Mouse (Mus musculus) midbrain, embryonic 13.5 days (tissue): ENCODE measurements around the gene Apon. TPM values are rescaled to one million over a fixed set of nuclear protein-coding genes. Genes with fewer than 3 reads are reported as not detected.
"Not testable (repeated sequence)": the region's sequence is repeated elsewhere in the genome, so short reads cannot be mapped to it uniquely, and the experiment has no call there.

Experiments
- ATAC-seq: fragments of 200-750 bp; cut with Nextera tagmentation; 2 replicates; pipeline ENCODE4 v1.8.0; 2017; ENCODE audit warnings: mild to moderate bottlenecking, moderate TSS enrichment, moderate library complexity
- H3K27ac ChIP-seq: fragments of 300-500 bp; sonication (generic); 2 replicates; pipeline ENCODE4 v1.5.1; 2015; ENCODE audit warnings: inconsistent platforms, mild to moderate bottlenecking, moderate library complexity
- H3K27me3 ChIP-seq: fragments of 300-500 bp; sonication (generic); 2 replicates; pipeline ENCODE4 v1.6.1; 2015; ENCODE audit warnings: mild to moderate bottlenecking, inconsistent platforms
- H3K36me3 ChIP-seq: fragments of 300-500 bp; sonication (generic); 2 replicates; pipeline ENCODE4 v1.6.1; 2015; ENCODE audit warnings: mild to moderate bottlenecking, inconsistent platforms
- H3K4me1 ChIP-seq: fragments of 300-500 bp; sonication (generic); replicated peaks from 2 replicates; pipeline ENCODE4 v1.6.1; 2015; ENCODE audit warnings: inconsistent platforms
- H3K4me2 ChIP-seq: fragments of 300-500 bp; sonication (generic); replicated peaks from 2 replicates; pipeline ENCODE4 v1.6.1; 2015; ENCODE audit warnings: moderate library complexity, mild to moderate bottlenecking, inconsistent platforms
- H3K4me3 ChIP-seq: fragments of 300-500 bp; sonication (generic); replicated peaks from 2 replicates; pipeline ENCODE4 v1.5.1; 2015; ENCODE audit warnings: mild to moderate bottlenecking, inconsistent platforms
- H3K9ac ChIP-seq: fragments of 300-500 bp; sonication (generic); replicated peaks from 2 replicates; pipeline ENCODE4 v1.6.1; 2015; ENCODE audit warnings: mild to moderate bottlenecking, inconsistent platforms
- H3K9me3 ChIP-seq: fragments of 300-500 bp; sonication (generic); 2 replicates; pipeline ENCODE4 v1.6.1; 2016; ENCODE audit warnings: mild to moderate bottlenecking, inconsistent platforms
- WGBS: fragments of 180-500 bp; shearing (Covaris S2); methylation state at CpG from one replicate; pipeline ENCODE4 v1.1.7; 2015; 5-methylcytosine and 5-hydroxymethylcytosine counted together
- polyA plus RNA-seq: library from polyadenylated mRNA; unstranded; fragments of >200 nt; fragmentation: Nextera tagmentation; extraction: Ambion mirVana; gene quantifications from 2 replicates; pipeline ENCODE4 v1.2.1, GENCODE M21; 2015

Apon gene
- polyA plus RNA-seq, 1 experiment from 2014 or later = 0.15 TPM

GRCm38 (mm10) chr10:128281682-128282081 lies 27.8 kb downstream of the Apon start:
- Histone ChIP-seq H3K9me3 (no peaks in the 10 kb centered on the region), H3K9ac (no peak overlapping the region), H3K27ac (no peak overlapping the region), H3K4me2 (no peak overlapping the region), H3K4me1 (no peaks in the 10 kb centered on the region), H3K36me3 (peaks cover 78% of the 10 kb centered on the region), H3K27me3 (no peaks in the 10 kb centered on the region), H3K4me3 (no peak overlapping the region)
- WGBS = 96% methylated on average over 14 of the region's 14 CpGs
- ATAC-seq = no peak

- no peak for ATAC-seq
- H3K27me3 ChIP-seq = no peaks in the 10 kb centered on the region
- H3K27ac ChIP-seq = no peak overlapping the region
- no peaks in the 10 kb centered on the region for H3K9me3 ChIP-seq
- WGBS = 90% methylated on average over 20 of the region's 20 CpGs
- H3K36me3 ChIP-seq = peaks cover 74% of the 10 kb centered on the region
- H3K4me3 ChIP-seq = no peak overlapping the region
- no peak overlapping the region for H3K9ac ChIP-seq
- H3K4me2 ChIP-seq = no peak overlapping the region
- H3K4me1 ChIP-seq = no peaks in the 10 kb centered on the region
These were observed 29.1 kb downstream of the Apon start for GRCm38 (mm10) chr10:128282886-128283450.

- Histone ChIP-seq H3K4me1 (no peaks in the 10 kb centered on the region), H3K36me3 (peaks cover 73% of the 10 kb centered on the region), H3K4me3 (no peak overlapping the region), H3K4me2 (no peak overlapping the region), H3K27ac (no peak overlapping the region), H3K9me3 (no peaks in the 10 kb centered on the region), H3K27me3 (no peaks in the 10 kb centered on the region), H3K9ac (no peak overlapping the region; the same call in 1 of the 2 replicates)
- 63% methylated on average over 31 of the region's 31 CpGs for WGBS
- ATAC-seq = peak; percentile 70
These were observed 30.0 kb downstream of the Apon start for GRCm38 (mm10) chr10:128283604-128284579.

GRCm38 (mm10) chr10:128290594-128290993 lies 36.7 kb downstream of the Apon start:
- not testable (repeated sequence) for H3K4me3 ChIP-seq, H3K4me1 ChIP-seq, H3K4me2 ChIP-seq, ATAC-seq, H3K27me3 ChIP-seq, H3K9me3 ChIP-seq, H3K9ac ChIP-seq, H3K27ac ChIP-seq
- peaks cover 53% of the 10 kb centered on the region for H3K36me3 ChIP-seq
- WGBS = 65% methylated on average over 1 of the region's 1 CpGs

- no peaks in the 10 kb centered on the region for H3K9me3 ChIP-seq
- no peak for ATAC-seq
These were observed 42.6 kb downstream of the Apon start for GRCm38 (mm10) chr10:128296370-128297090.

GRCm38 (mm10) chr10:128297221-128297620 lies 43.3 kb downstream of the Apon start:
- Histone ChIP-seq H3K4me3 (no peak overlapping the region), H3K9ac (no peak overlapping the region), H3K9me3 (no peaks in the 10 kb centered on the region), H3K27ac (no peak overlapping the region), H3K27me3 (no peaks in the 10 kb centered on the region), H3K4me1 (peaks cover 7% of the 10 kb centered on the region), H3K36me3 (peaks cover 9% of the 10 kb centered on the region), H3K4me2 (no peak overlapping the region)
- no peak for ATAC-seq
- 81% methylated on average over 4 of the region's 4 CpGs for WGBS

More at GRCm38 (mm10) chr10:128296370-128297090, 42.6 kb downstream of the Apon start:
- 71% methylated on average over 13 of the region's 13 CpGs for WGBS
- H3K36me3 ChIP-seq = peaks cover 14% of the 10 kb centered on the region
- no peak overlapping the region for H3K27ac ChIP-seq
- H3K9ac ChIP-seq = no peak overlapping the region
- H3K4me3 ChIP-seq = no peak overlapping the region
- 0 out of 2 replicates have a peak, but pooled peaks cover 5% of the 10 kb centered on the region for H3K4me1 ChIP-seq
- no peaks in the 10 kb centered on the region for H3K27me3 ChIP-seq
- no peak overlapping the region for H3K4me2 ChIP-seq

DNA sequence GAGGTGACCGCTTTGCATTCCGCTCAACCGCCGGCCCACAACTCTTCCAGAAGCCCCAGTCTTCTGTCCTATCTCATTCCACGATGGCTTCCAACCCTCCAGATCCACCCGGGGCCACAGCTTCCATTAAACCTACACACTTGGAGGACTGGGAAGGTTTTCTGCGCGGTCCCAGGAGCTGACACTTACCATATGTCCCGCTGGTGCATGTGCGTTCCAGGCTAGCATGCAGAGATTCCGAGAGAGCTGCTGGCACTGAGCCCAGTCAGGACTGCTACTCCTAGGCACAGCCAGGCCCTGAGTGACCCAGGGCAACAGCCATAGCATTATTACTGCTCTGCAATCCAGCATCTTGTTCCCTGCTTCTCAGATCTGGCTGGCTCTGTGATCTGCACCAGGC lies 43.7 kb downstream of the Apon start:
- ATAC-seq = no peak
- Histone ChIP-seq H3K4me2 (no peak overlapping the region), H3K36me3 (peaks cover 5% of the 10 kb centered on the region; the same call in 1 of the 2 replicates), H3K9me3 (no peaks in the 10 kb centered on the region), H3K4me1 (peaks cover 11% of the 10 kb centered on the region), H3K4me3 (no peak overlapping the region), H3K27ac (no peak overlapping the region), H3K27me3 (no peaks in the 10 kb centered on the region), H3K9ac (0 out of 2 replicates have a peak overlapping the region, but pooled peaks have one; percentile 14)
- WGBS = 83% methylated on average over 11 of the region's 11 CpGs

GRCm38 (mm10) chr10:128298243-128298642 lies 44.3 kb downstream of the Apon start:
- Histone ChIP-seq H3K27ac (no peak overlapping the region), H3K27me3 (no peaks in the 10 kb centered on the region), H3K4me2 (no peak overlapping the region), H3K9ac (0 out of 2 replicates have a peak overlapping the region, but pooled peaks have one; percentile 14), H3K4me3 (no peak overlapping the region), H3K36me3 (no peaks in the 10 kb centered on the region), H3K4me1 (peaks cover 12% of the 10 kb centered on the region), H3K9me3 (no peaks in the 10 kb centered on the region)
- no peak for ATAC-seq
- 78% methylated on average over 6 of the region's 6 CpGs for WGBS

DNA sequence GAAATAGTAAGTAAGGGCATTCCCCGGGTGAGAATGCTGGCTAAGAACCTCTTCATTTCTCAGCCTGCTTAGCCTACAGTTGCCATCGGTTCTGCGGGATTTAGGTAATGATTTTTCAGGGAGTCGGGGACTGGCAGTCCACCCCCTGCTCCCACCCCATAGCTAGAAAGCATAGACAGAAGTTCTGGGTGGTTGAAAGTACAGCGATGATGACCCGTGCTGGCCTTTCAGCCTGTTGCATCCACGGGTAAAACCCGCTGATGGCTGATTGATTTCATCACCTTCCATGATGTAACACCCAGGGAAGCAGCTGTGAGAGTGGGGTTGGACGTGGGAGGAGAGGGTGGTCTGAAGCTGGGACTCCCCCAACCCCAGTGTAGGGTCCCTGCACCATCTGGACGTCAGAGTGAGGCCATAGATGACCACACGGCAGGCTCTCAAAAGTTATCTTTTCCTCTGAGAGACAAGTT lies 44.8 kb downstream of the Apon start, which contains the start of gene Il23a:
Gene Il23a, minus strand, starts transcription at position 51 of the 470 bp plus-strand sequence.
- no peaks in the 10 kb centered on the region for H3K36me3 ChIP-seq
- H3K4me2 ChIP-seq = no peak within 1 kb of the TSS
- ATAC-seq = no peak
- WGBS = 88% methylated on average over 11 of the region's 11 CpGs
- H3K9ac ChIP-seq = 0 out of 2 replicates have a peak within 1 kb of the TSS, but pooled peaks have one; percentile 14
- H3K27me3 ChIP-seq = no peaks in the 10 kb centered on the region
- H3K4me1 ChIP-seq = peaks cover 14% of the 10 kb centered on the region
- H3K27ac ChIP-seq = no peak within 1 kb of the TSS
- H3K9me3 ChIP-seq = no peaks in the 10 kb centered on the region
- no peak within 1 kb of the TSS for H3K4me3 ChIP-seq

DNA sequence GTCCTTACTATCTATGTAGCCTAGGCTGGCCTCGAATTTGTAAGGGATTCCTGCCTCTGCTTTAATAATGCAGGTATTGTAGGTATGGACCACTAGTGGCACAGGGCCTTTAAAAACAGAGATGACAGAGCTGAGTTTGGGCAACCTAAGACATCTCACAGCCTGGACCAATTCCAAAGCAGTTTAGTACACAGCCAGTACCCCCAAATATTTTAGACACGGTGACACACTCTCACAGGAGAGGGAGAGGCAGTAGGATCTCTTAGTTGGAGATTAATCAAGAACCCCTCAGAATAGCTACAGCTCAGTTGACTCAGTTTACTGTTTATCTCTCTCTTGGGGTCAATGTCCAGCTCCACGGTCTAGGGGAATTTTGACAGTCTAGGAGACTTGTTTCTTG lies 48.5 kb downstream of the Apon start:
- peak overlapping the region; percentile 95 for H3K27ac ChIP-seq
- peak overlapping the region; percentile 85 for H3K9ac ChIP-seq
- no peaks in the 10 kb centered on the region for H3K27me3 ChIP-seq
- H3K4me3 ChIP-seq = peak overlapping the region; percentile 59
- H3K36me3 ChIP-seq = no peaks in the 10 kb centered on the region
- ATAC-seq = no peak
- WGBS = 44% methylated on average over 3 of the region's 3 CpGs
- H3K4me1 ChIP-seq = peaks cover 21% of the 10 kb centered on the region
- H3K4me2 ChIP-seq = peak overlapping the region; percentile 74
- H3K9me3 ChIP-seq = no peaks in the 10 kb centered on the region

DNA sequence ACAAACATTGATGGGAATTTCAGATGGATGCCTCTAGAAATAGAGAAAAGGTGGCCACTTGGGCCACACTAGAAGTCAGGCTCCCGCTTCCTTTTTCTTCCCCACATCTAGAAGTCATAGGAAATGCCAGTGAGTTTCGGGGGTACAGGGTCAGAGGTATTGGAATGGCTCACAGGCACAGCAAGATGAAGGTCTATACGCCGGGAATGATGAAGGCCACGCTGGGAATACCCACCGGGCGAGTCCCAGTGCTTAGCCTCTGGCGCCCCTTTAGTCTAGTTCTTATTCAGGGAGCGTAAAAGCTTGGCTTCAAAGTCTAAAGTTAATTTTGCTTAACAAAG lies 48.9 kb downstream of the Apon start:
- Histone ChIP-seq H3K9me3 (no peaks in the 10 kb centered on the region), H3K4me1 (peaks cover 21% of the 10 kb centered on the region), H3K4me2 (peak overlapping the region; percentile 74), H3K9ac (peak overlapping the region; percentile 85), H3K36me3 (no peaks in the 10 kb centered on the region), H3K27ac (peak overlapping the region; percentile 95), H3K27me3 (no peaks in the 10 kb centered on the region), H3K4me3 (peak overlapping the region; percentile 59)
- peak; percentile 59 for ATAC-seq
- WGBS = under 1% methylated on average over 9 of the region's 9 CpGs
